ENCODE assay signal across 8 mouse cellular contexts in genomic region chrX:48519549-48520085, GRCm38 (mm10). TPM values are rescaled to one million over a fixed set of nuclear protein-coding genes. Genes with fewer than 3 reads are reported as not detected.
DNase-seq lines count a peak whose midpoint lies in the region; TF ChIP-seq lines count a peak whose summit lies in the region.

No protein-coding gene starts in this region.

- H3K4me1 ChIP-seq in lung, adult 2 months (ENCODE audit: control insufficient read depth, insufficient read depth, low read length), result peaks cover 4% of the 10 kb centered on the region; the same call in 1 of the 2 replicates

- no peak for TF ChIP-seq CTCF in lung, adult 2 months (IDR thresholded peaks at IDR 0.05; ENCODE audit: insufficient read depth, low read length)

- DNase-seq in cerebellum, adult 11 months, result peak; percentile 23
- DNase-seq in cerebellum, adult 8-10 months, result no peak
- DNase-seq in lung, adult 2 months, result no peak
- no peak for DNase-seq in lung, postnatal 14 days
- peak; percentile 38 for DNase-seq in induced T-regulatory cell, adult 2 months (ENCODE audit: low read depth)
- DNase-seq in naive thymus-derived CD4-positive, alpha-beta T cell, adult 2 months (ENCODE audit: low read depth), result peak; percentile 15
- DNase-seq in gastrocnemius, postnatal 25 days, result no peak
- no peak for DNase-seq in spleen, postnatal 4 days (ENCODE audit: low spot score in 2 of 2)

- peak overlapping the region; percentile 4 for H3K4me3 ChIP-seq in lung, adult 2 months (replicated peaks; ENCODE audit: extremely low read depth, low read depth, low read length)

- no peak for TF ChIP-seq POLR2A in lung, adult 2 months (IDR thresholded peaks at IDR 0.05; ENCODE audit: borderline replicate concordance, extremely low read depth, low read depth, low read length)

- WGBS in lung, adult 2 months, result 37% methylated on average over 20 of the region's 20 CpGs

RNA-seq across cellular contexts. Expression of gene Rab33a, which starts 0.5 kb away (rescaled TPM):
- 0.61 and 0.83 TPM in 2 replicates for polyA plus RNA-seq in lung, adult 2 months (2012; rRNA removed)
- total RNA-seq in gastrocnemius, postnatal 25 days (2021), result 1 to 10 TPM in 1 of 2 experiments, not detected in 1; 1.2 TPM

RNA-seq across cellular contexts. Expression of gene Aifm1, which starts 6.3 kb away (rescaled TPM):
- 4.3 and 10.6 TPM in 2 replicates for polyA plus RNA-seq in lung, adult 2 months (2012; rRNA removed)
- total RNA-seq in gastrocnemius, postnatal 25 days (2021), result 10 to 100 TPM; 44.3 to 49.7 TPM

RNA-seq across cellular contexts. Expression of gene Elf4, which starts 56.7 kb away (rescaled TPM):
- 15.9 and 16.8 TPM in 2 replicates for polyA plus RNA-seq in lung, adult 2 months (2012; rRNA removed)
- 1 to 10 TPM; 2.1 to 2.5 TPM for total RNA-seq in gastrocnemius, postnatal 25 days (2021)

Comparison
In these comparisons a context has a peak if more than half of its experiments do, and no peak if none do; other contexts are left out.
1. DNase-seq: peak in cerebellum, adult 11 months (single experiment), induced T-regulatory cell, adult 2 months (single experiment) and naive thymus-derived CD4-positive, alpha-beta T cell, adult 2 months (single experiment); none in cerebellum, adult 8-10 months (single experiment), lung, adult 2 months (single experiment), lung, postnatal 14 days (single experiment), gastrocnemius, postnatal 25 days (single experiment) and spleen, postnatal 4 days (0 of 2).